In the genomic region with DNA sequence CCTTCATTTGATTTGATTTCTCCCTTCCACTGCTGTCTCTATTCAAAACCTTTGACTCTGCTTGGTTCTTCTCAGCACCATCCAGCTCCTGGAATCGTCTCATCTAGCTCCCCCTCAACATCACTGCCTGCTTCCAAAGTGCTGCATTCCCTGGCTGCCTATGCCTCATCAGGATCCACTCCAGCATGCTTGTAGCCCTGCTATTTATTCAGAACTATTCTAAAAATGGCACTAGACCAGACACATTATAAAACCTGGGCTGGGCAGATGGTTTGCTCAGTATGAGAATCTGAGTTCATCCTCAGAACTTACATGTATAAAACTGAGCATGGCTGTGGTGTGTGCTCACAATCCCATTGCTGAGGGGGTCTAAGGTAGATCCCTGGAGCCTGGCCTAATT, we compare ENCODE assay signal across 14 mouse cellular contexts. TPM values are rescaled to one million over a fixed set of nuclear protein-coding genes. Genes with fewer than 3 reads are reported as not detected.
DNase-seq lines count a peak whose midpoint lies in the region; ATAC-seq lines count a peak whose summit lies in the region.
"Had no signal": no experiment of that assay in that cellular context is flagged by ENCODE, and none has a peak within 500 bp of the region (broad histone marks: within the 10 kb centered on the region; RNA-seq: fewer than 3 reads in every experiment).

No protein-coding gene starts in this region.

- H3K27ac ChIP-seq in liver, embryonic 12.5 days, result no peak overlapping the region
- H3K27ac ChIP-seq: embryonic facial prominence, embryonic 15.5 days; forebrain, embryonic 15.5 days had no signal

- no peak overlapping the region for H3K4me3 ChIP-seq in liver, embryonic 12.5 days
- H3K4me3 ChIP-seq: embryonic facial prominence, embryonic 15.5 days; forebrain, embryonic 15.5 days had no signal

- no peaks in the 10 kb centered on the region for H3K9me3 ChIP-seq in liver, embryonic 12.5 days (replicated peaks)
- H3K9me3 ChIP-seq: embryonic facial prominence, embryonic 15.5 days; forebrain, embryonic 15.5 days had no signal

- no peak overlapping the region for H3K9ac ChIP-seq in liver, embryonic 12.5 days
- H3K9ac ChIP-seq: embryonic facial prominence, embryonic 15.5 days; forebrain, embryonic 15.5 days; liver, postnatal 0 days had no signal

- WGBS in liver, embryonic 12.5 days (ENCODE audit: insufficient replicate concordance), result 59% methylated on average over 1 of the region's 1 CpGs

- H3K27me3 ChIP-seq in liver, embryonic 12.5 days (replicated peaks), result no peaks in the 10 kb centered on the region
- H3K27me3 ChIP-seq: embryonic facial prominence, embryonic 15.5 days; forebrain, embryonic 15.5 days had no signal

- DNase-seq in cerebellum, postnatal 4 days (ENCODE audit: low spot score in 2 of 2), result no peak
- DNase-seq in frontal cortex, adult 2 months (ENCODE audit: extremely low spot score in 1 of 2, low spot score in 1 of 2), result peak; percentile 40 to 51
- peak; percentile 5 to 24 for DNase-seq in left cerebral cortex, adult 18-20 months (ENCODE audit: low spot score in 2 of 2)
- DNase-seq in right cerebral cortex, postnatal 36 days (ENCODE audit: low spot score in 2 of 2), result peak; percentile 8 to 37
- DNase-seq in gastrocnemius, postnatal 10 days, result no peak
- no peak for DNase-seq in adrenal gland, adult 2 months
- DNase-seq: heart, adult 11 months; heart, postnatal 36 days; liver, postnatal 0 days had no signal

- no peaks in the 10 kb centered on the region for H3K4me1 ChIP-seq in liver, embryonic 12.5 days
- H3K4me1 ChIP-seq: embryonic facial prominence, embryonic 15.5 days; forebrain, embryonic 15.5 days had no signal

- H3K36me3 ChIP-seq in liver, embryonic 12.5 days, result no peaks in the 10 kb centered on the region
- H3K36me3 ChIP-seq: embryonic facial prominence, embryonic 15.5 days; forebrain, embryonic 15.5 days had no signal

- no peak overlapping the region for H3K4me2 ChIP-seq in liver, embryonic 12.5 days
- H3K4me2 ChIP-seq: embryonic facial prominence, embryonic 15.5 days; forebrain, embryonic 15.5 days; midbrain, embryonic 11.5 days had no signal

- ATAC-seq in cerebellum, adult (ENCODE audit: insufficient number of reproducible peaks, low FRiP score, low TSS enrichment), result peak; percentile 70
- ATAC-seq in liver, embryonic 12.5 days, result no peak
- ATAC-seq: forebrain, embryonic 15.5 days; liver, postnatal 0 days had no signal

RNA-seq across cellular contexts. Expression of a gene that starts 58.4 kb away (rescaled TPM):
- 6.0 and 7.1 TPM in 2 replicates for polyA plus RNA-seq in frontal cortex, adult 2 months (2012; rRNA removed)
- total RNA-seq in left cerebral cortex, adult 18-20 months (2021), result 1 to 10 TPM; 6.6 to 6.7 TPM
- 10 to 100 TPM; 10.8 to 11.5 TPM for total RNA-seq in gastrocnemius, postnatal 10 days (2021)
- 3.7 and 3.9 TPM in 2 replicates for polyA plus RNA-seq in liver, embryonic 12.5 days (2016; fragmentation: Nextera tagmentation; extraction: Ambion mirVana)
- 10 to 100 TPM; 16.6 to 17.4 TPM for total RNA-seq in adrenal gland, adult 2 months (2021)
- polyA plus RNA-seq in adrenal gland, adult 2 months (2012; rRNA removed), result 1.0 and 1.6 TPM in 2 replicates

Comparison
In these comparisons a context has a peak if more than half of its experiments do, and no peak if none do; other contexts are left out.
1. DNase-seq: peak in frontal cortex, adult 2 months (2 of 2), left cerebral cortex, adult 18-20 months (2 of 2) and right cerebral cortex, postnatal 36 days (2 of 2); none in cerebellum, postnatal 4 days (0 of 2), gastrocnemius, postnatal 10 days (single experiment) and adrenal gland, adult 2 months (single experiment).